Mouse (Mus musculus): ENCODE measurements around the gene Bpifb9b. TPM values are rescaled to one million over a fixed set of nuclear protein-coding genes. Genes with fewer than 3 reads are reported as not detected.
"Not testable (repeated sequence)": the region's sequence is repeated elsewhere in the genome, so short reads cannot be mapped to it uniquely, and the experiment has no call there.

The Bpifb9b gene
- polyA plus RNA-seq, 1 experiment, result not detected

GRCm38 (mm10) chr2:154326852-154327251 is 19.8 kb downstream of the Bpifb9b start:
- TF ChIP-seq CTCF (IDR thresholded peaks at IDR 0.05; ENCODE audit: borderline replicate concordance, insufficient read depth, low read depth, low read length) (no peak), POLR2A (IDR thresholded peaks at IDR 0.05; ENCODE audit: borderline replicate concordance, insufficient read depth, low read length) (no peak)
- Histone ChIP-seq H3K27ac (ENCODE audit: insufficient read depth, low read length) (no peak overlapping the region), H3K4me3 (replicated peaks; ENCODE audit: insufficient read depth, low read depth, low read length) (no peak overlapping the region), H3K4me1 (ENCODE audit: control insufficient read depth, insufficient read depth, low read length) (no peaks in the 10 kb centered on the region), H3K27me3 (ENCODE audit: control insufficient read depth, insufficient read depth, low read length) (no peaks in the 10 kb centered on the region)
- no peak for DNase-seq
- WGBS, result 83% methylated on average over 3 of the region's 3 CpGs

GRCm38 (mm10) chr2:154335572-154335971 is 28.5 kb downstream of the Bpifb9b start:
- H3K4me3 ChIP-seq (replicated peaks; ENCODE audit: insufficient read depth, low read depth, low read length), result no peak overlapping the region
- 59% methylated on average over 4 of the region's 4 CpGs for WGBS
- DNase-seq, result no peak
- no peak overlapping the region for H3K27ac ChIP-seq (ENCODE audit: insufficient read depth, low read length)
- H3K4me1 ChIP-seq (ENCODE audit: control insufficient read depth, insufficient read depth, low read length), result no peaks in the 10 kb centered on the region
- no peaks in the 10 kb centered on the region for H3K27me3 ChIP-seq (ENCODE audit: control insufficient read depth, insufficient read depth, low read length)
- TF ChIP-seq POLR2A (IDR thresholded peaks at IDR 0.05; ENCODE audit: borderline replicate concordance, insufficient read depth, low read length) (no peak), CTCF (IDR thresholded peaks at IDR 0.05; ENCODE audit: borderline replicate concordance, insufficient read depth, low read depth, low read length) (no peak)

GRCm38 (mm10) chr2:154338161-154338560 is 31.1 kb downstream of the Bpifb9b start:
- 87% methylated on average over 1 of the region's 1 CpGs for WGBS
- no peak overlapping the region for H3K27ac ChIP-seq (ENCODE audit: insufficient read depth, low read length)
- no peaks in the 10 kb centered on the region for H3K27me3 ChIP-seq (ENCODE audit: control insufficient read depth, insufficient read depth, low read length)
- TF ChIP-seq POLR2A (IDR thresholded peaks at IDR 0.05; ENCODE audit: borderline replicate concordance, insufficient read depth, low read length) (no peak), CTCF (IDR thresholded peaks at IDR 0.05; ENCODE audit: borderline replicate concordance, insufficient read depth, low read depth, low read length) (no peak)
- no peaks in the 10 kb centered on the region for H3K4me1 ChIP-seq (ENCODE audit: control insufficient read depth, insufficient read depth, low read length)
- no peak for DNase-seq
- no peak overlapping the region for H3K4me3 ChIP-seq (replicated peaks; ENCODE audit: insufficient read depth, low read depth, low read length)

DNA sequence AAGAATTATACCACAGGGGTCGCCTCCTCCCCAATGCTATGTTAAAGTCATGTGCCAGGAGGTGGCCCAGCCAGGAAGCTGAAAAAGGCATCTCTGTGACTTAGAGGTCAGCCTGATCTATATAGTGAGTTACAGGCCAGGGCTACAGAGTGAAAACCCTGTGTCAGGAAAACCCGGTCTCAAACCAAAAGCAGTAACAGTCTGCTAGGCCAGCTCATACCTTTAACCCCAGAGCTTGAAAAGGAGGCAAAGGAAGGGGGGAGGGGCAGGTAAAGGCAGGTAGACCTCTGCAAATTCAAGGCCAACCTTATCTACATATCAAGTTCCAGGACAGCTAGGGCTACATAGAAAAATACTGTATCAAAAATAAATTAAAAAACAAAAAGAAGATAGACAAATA is 32.3 kb downstream of the Bpifb9b start:
- no peak overlapping the region for H3K4me3 ChIP-seq (replicated peaks; ENCODE audit: insufficient read depth, low read depth, low read length)
- no peaks in the 10 kb centered on the region for H3K27me3 ChIP-seq (ENCODE audit: control insufficient read depth, insufficient read depth, low read length)
- TF ChIP-seq POLR2A (IDR thresholded peaks at IDR 0.05; ENCODE audit: borderline replicate concordance, insufficient read depth, low read length) (no peak), CTCF (IDR thresholded peaks at IDR 0.05; ENCODE audit: borderline replicate concordance, insufficient read depth, low read depth, low read length) (no peak)
- H3K4me1 ChIP-seq (ENCODE audit: control insufficient read depth, insufficient read depth, low read length), result no peaks in the 10 kb centered on the region
- 77% methylated on average over 2 of the region's 2 CpGs for WGBS
- no peak overlapping the region for H3K27ac ChIP-seq (ENCODE audit: insufficient read depth, low read length)
- no peak for DNase-seq

GRCm38 (mm10) chr2:154348152-154348551 is 41.1 kb downstream of the Bpifb9b start:
- 93% methylated on average over 3 of the region's 3 CpGs for WGBS
- no peak overlapping the region for H3K27ac ChIP-seq (ENCODE audit: insufficient read depth, low read length)
- H3K4me3 ChIP-seq (replicated peaks; ENCODE audit: insufficient read depth, low read depth, low read length), result no peak overlapping the region
- no peaks in the 10 kb centered on the region for H3K4me1 ChIP-seq (ENCODE audit: control insufficient read depth, insufficient read depth, low read length)
- DNase-seq, result no peak
- no peak for TF ChIP-seq POLR2A (IDR thresholded peaks at IDR 0.05; ENCODE audit: borderline replicate concordance, insufficient read depth, low read length)
- TF ChIP-seq CTCF (IDR thresholded peaks at IDR 0.05; ENCODE audit: borderline replicate concordance, insufficient read depth, low read depth, low read length), result no peak
- H3K27me3 ChIP-seq (ENCODE audit: control insufficient read depth, insufficient read depth, low read length), result no peaks in the 10 kb centered on the region

- not testable (repeated sequence) for H3K27me3 ChIP-seq (ENCODE audit: control insufficient read depth, insufficient read depth, low read length); H3K4me1 ChIP-seq (ENCODE audit: control insufficient read depth, insufficient read depth, low read length)
- 67% methylated on average over 16 of the region's 19 CpGs for WGBS
- H3K27ac ChIP-seq (ENCODE audit: insufficient read depth, low read length), result peak overlapping the region; percentile 53
- peak; percentile 25; the same call in 1 of the 2 replicates for TF ChIP-seq POLR2A (IDR thresholded peaks at IDR 0.05; ENCODE audit: borderline replicate concordance, insufficient read depth, low read length)
- H3K4me3 ChIP-seq (replicated peaks; ENCODE audit: insufficient read depth, low read depth, low read length), result peak overlapping the region; percentile 81
- peak in 1 of 2 experiments; percentile 39 for DNase-seq
Measured at GRCm38 (mm10) chr2:154354000-154354425, 47.0 kb downstream of the Bpifb9b start.

DNA sequence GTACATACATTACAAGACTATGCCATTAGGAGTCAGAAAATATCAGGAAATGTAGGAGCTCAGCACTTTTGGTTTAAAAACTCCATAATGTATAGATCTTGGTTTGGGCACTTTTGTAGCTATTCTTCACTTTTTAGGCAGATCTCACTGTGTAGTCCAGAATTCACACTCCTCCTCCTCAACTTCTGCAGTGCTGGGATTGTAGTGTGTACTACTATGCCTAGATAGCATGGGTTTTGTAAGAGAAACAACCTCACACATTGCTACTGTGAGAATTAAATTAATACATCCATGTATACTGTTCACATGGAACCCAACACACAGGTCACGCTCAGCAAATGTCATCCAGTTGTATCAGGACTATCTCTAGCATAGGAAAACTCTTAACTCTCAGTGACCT is 60.5 kb downstream of the Bpifb9b start:
- 88% methylated on average over 1 of the region's 1 CpGs for WGBS
- H3K4me3 ChIP-seq (replicated peaks; ENCODE audit: insufficient read depth, low read depth, low read length), result no peak overlapping the region
- no peaks in the 10 kb centered on the region for H3K27me3 ChIP-seq (ENCODE audit: control insufficient read depth, insufficient read depth, low read length)
- no peaks in the 10 kb centered on the region for H3K4me1 ChIP-seq (ENCODE audit: control insufficient read depth, insufficient read depth, low read length)
- no peak overlapping the region for H3K27ac ChIP-seq (ENCODE audit: insufficient read depth, low read length)
- TF ChIP-seq CTCF (IDR thresholded peaks at IDR 0.05; ENCODE audit: borderline replicate concordance, insufficient read depth, low read depth, low read length), result no peak
- TF ChIP-seq POLR2A (IDR thresholded peaks at IDR 0.05; ENCODE audit: borderline replicate concordance, insufficient read depth, low read length), result no peak
- no peak for DNase-seq

Other genes starting within 250 kb of the Bpifb9b start
- not detected in 2 replicates for gene Bpifa3, start 176.9 kb upstream of the Bpifb9b start, polyA plus RNA-seq (2012; rRNA removed)
- not detected in 2 replicates for gene Bpifa1, start 164.3 kb upstream of the Bpifb9b start, polyA plus RNA-seq (2012; rRNA removed)
- 0.88 and 0.90 TPM in 2 replicates for gene Bpifa5, start 144.6 kb upstream of the Bpifb9b start, polyA plus RNA-seq (2012; rRNA removed)
- not detected in 2 replicates for gene Bpifb1, start 116.4 kb upstream of the Bpifb9b start, polyA plus RNA-seq (2012; rRNA removed)
- 0.08 and 0.21 TPM in 2 replicates for gene Bpifb5, start 83.5 kb upstream of the Bpifb9b start, polyA plus RNA-seq (2012; rRNA removed)
- not detected in 2 replicates for gene Bpifb9a, start 49.4 kb upstream of the Bpifb9b start, polyA plus RNA-seq (2012; rRNA removed)
- gene Cdk5rap1, start 65.8 kb downstream of the Bpifb9b start, polyA plus RNA-seq (2012; rRNA removed), result 19.2 and 21.7 TPM in 2 replicates
- 33.7 and 35.7 TPM in 2 replicates for gene Snta1, start 100.9 kb downstream of the Bpifb9b start, polyA plus RNA-seq (2012; rRNA removed)
- gene Cbfa2t2, start 129.3 kb downstream of the Bpifb9b start, polyA plus RNA-seq (2012; rRNA removed), result 29.5 and 31.5 TPM in 2 replicates
- gene 1700003F12Rik, start 239.9 kb downstream of the Bpifb9b start, polyA plus RNA-seq (2012; rRNA removed), result 1.1 and 1.4 TPM in 2 replicates
- 0.07 and 0.10 TPM in 2 replicates for gene Actl10, start 244.5 kb downstream of the Bpifb9b start, polyA plus RNA-seq (2012; rRNA removed)